Mouse (Mus musculus): ENCODE results near the gene Fam76a. TPM values are rescaled to one million over a fixed set of nuclear protein-coding genes. Genes with fewer than 3 reads are reported as not detected.
A peak's percentile ranks its signal among the peaks of the same experiment; 100 is the strongest.

Gene Fam76a
- polyA plus RNA-seq, 1 experiment from 2014 or later = 43.0 TPM

DNA sequence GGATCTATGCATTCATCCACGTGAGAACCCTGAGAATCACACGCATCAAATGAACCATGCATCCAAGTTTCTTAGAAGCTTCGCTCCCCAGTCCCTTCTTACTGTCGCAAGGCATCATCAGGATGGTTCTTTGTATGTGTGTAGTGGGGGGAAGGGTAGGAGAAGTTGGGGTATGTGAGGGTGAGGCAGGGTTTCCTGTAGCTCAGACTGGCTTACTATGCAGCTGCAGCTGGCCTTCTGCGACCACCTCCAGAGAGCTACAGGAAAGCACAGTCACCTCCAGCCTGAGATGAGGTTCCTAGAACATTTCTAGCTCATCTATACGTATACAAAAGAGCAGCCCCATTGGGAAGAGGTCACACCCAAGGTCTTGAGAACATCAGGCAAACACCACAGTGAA lies 10.2 kb downstream of the Fam76a start:
- H3K4me2 ChIP-seq = no peak overlapping the region
- H3K4me3 ChIP-seq (ENCODE audit: low read depth, low read length) = no peak overlapping the region
- peaks cover 78% of the 10 kb centered on the region for H3K36me3 ChIP-seq (ENCODE audit: insufficient read depth)
- H3K27me3 ChIP-seq (ENCODE audit: insufficient read depth, low read length) = no peaks in the 10 kb centered on the region
- no peak for TF ChIP-seq CTCF (IDR thresholded peaks at IDR 0.05; ENCODE audit: low read depth)
- H3K27ac ChIP-seq (ENCODE audit: low read depth) = no peak overlapping the region
- no peak for ATAC-seq (ENCODE audit: insufficient read depth)
- no peak for DNase-seq
- 86% methylated on average over 6 of the region's 6 CpGs for WGBS
- H3K4me1 ChIP-seq (ENCODE audit: insufficient read depth) = no peaks in the 10 kb centered on the region
- H3K9ac ChIP-seq = no peak overlapping the region
- no peaks in the 10 kb centered on the region for H3K9me3 ChIP-seq (ENCODE audit: low read depth, low read length)

DNA sequence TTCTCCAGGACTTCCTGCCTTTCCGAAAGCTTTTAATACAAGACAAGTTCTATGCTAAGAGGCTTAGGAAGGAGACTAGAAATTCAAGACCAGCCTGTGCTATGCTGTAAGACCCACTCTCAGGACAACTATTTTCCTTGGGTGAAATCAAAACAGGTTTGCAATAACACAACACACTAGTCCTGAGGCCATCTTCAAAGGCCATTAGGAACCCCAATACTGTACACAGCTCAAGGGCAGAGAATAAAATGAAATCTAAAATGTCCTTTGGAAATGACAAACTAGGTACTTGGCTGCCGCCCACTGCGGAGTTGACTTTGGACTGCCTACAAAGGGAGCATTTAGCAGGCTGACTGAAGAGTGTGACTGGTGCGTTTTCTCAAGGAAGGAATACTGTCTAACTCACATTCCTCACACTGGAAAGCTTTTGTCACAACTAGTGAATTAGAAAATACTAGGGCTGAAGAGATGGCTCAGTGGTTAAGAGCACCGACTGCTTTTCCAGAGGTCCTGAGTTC lies 16.5 kb downstream of the Fam76a start:
- 90% methylated on average over 5 of the region's 5 CpGs for WGBS
- no peaks in the 10 kb centered on the region for H3K4me1 ChIP-seq (ENCODE audit: insufficient read depth)
- H3K36me3 ChIP-seq (ENCODE audit: insufficient read depth) = peaks cover 48% of the 10 kb centered on the region
- H3K27ac ChIP-seq (ENCODE audit: low read depth) = peak overlapping the region; percentile 37; the same call in 1 of the 2 replicates
- no peaks in the 10 kb centered on the region for H3K9me3 ChIP-seq (ENCODE audit: low read depth, low read length)
- H3K27me3 ChIP-seq (ENCODE audit: insufficient read depth, low read length) = no peaks in the 10 kb centered on the region
- no peak overlapping the region for H3K4me3 ChIP-seq (ENCODE audit: low read depth, low read length)
- TF ChIP-seq CTCF (IDR thresholded peaks at IDR 0.05; ENCODE audit: low read depth) = no peak
- no peak for ATAC-seq (ENCODE audit: insufficient read depth)
- no peak for DNase-seq
- no peak overlapping the region for H3K9ac ChIP-seq
- no peak overlapping the region for H3K4me2 ChIP-seq

DNA sequence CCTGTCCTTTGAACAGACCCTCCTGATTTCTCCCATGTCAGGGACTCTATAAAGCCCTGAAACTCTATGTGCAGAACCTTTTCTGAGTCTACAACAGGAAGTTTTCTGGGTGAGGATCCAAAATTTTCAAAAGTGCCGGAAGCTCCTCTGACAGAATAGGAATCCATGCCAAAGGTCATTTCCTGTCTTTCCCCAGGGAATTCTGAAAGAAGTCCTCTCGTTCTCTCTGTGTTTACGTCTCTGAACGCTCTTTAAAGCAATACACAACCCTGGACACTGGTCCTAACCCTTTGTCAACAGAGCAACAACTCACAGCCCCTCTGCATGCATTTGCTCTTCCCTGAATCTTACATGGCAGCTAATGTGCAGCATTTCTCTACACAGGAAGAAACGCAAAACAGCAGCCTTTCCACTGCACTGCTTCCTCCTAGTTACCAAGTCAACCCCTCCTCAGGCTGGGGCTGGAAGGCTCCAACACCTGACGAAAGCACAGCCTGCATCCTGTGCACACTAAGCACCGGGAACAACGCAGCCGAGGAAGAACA lies 17.5 kb downstream of the Fam76a start:
- Histone ChIP-seq H3K9me3 (ENCODE audit: low read depth, low read length) (no peaks in the 10 kb centered on the region), H3K4me1 (ENCODE audit: insufficient read depth) (no peaks in the 10 kb centered on the region), H3K4me3 (ENCODE audit: low read depth, low read length) (no peak overlapping the region), H3K4me2 (no peak overlapping the region), H3K36me3 (ENCODE audit: insufficient read depth) (peaks cover 40% of the 10 kb centered on the region), H3K27me3 (ENCODE audit: insufficient read depth, low read length) (no peaks in the 10 kb centered on the region), H3K9ac (no peak overlapping the region), H3K27ac (ENCODE audit: low read depth) (peak overlapping the region; percentile 37)
- TF ChIP-seq CTCF (IDR thresholded peaks at IDR 0.05; ENCODE audit: low read depth) = no peak
- peak; percentile 83 for DNase-seq
- 51% methylated on average over 9 of the region's 9 CpGs for WGBS
- no peak for ATAC-seq (ENCODE audit: insufficient read depth)

DNA sequence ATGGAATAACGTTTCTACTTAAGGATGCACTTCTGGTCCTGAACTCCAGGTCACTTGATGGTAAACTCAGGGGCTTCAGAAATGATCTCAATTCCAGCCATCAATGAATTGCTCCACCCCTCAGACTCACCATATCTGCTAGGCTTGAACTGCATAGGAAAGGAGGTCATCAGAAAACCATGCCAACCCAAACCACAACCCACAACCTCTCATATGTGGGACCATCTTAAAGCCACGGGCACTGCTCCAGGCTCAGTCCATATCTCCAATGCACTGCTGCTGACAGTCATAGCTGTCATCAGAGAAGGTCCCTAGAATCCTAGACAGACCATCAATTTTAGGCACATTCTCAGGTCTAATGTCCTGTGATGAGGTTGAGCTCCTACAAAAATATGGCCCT lies 18.3 kb downstream of the Fam76a start:
- no peaks in the 10 kb centered on the region for H3K4me1 ChIP-seq (ENCODE audit: insufficient read depth)
- no peak for ATAC-seq (ENCODE audit: insufficient read depth)
- H3K36me3 ChIP-seq (ENCODE audit: insufficient read depth) = peaks cover 32% of the 10 kb centered on the region
- 86% methylated on average over 2 of the region's 2 CpGs for WGBS
- H3K9me3 ChIP-seq (ENCODE audit: low read depth, low read length) = no peaks in the 10 kb centered on the region
- H3K4me3 ChIP-seq (ENCODE audit: low read depth, low read length) = no peak overlapping the region
- no peak for TF ChIP-seq CTCF (IDR thresholded peaks at IDR 0.05; ENCODE audit: low read depth)
- H3K27ac ChIP-seq (ENCODE audit: low read depth) = peak overlapping the region; percentile 37; the same call in 1 of the 2 replicates
- H3K4me2 ChIP-seq = no peak overlapping the region
- H3K27me3 ChIP-seq (ENCODE audit: insufficient read depth, low read length) = no peaks in the 10 kb centered on the region
- no peak for DNase-seq
- no peak overlapping the region for H3K9ac ChIP-seq

- 83% methylated on average over 9 of the region's 9 CpGs for WGBS
- H3K9me3 ChIP-seq (ENCODE audit: low read depth, low read length) = no peaks in the 10 kb centered on the region
- H3K27ac ChIP-seq (ENCODE audit: low read depth) = no peak overlapping the region
- H3K4me2 ChIP-seq = no peak overlapping the region
- DNase-seq (no peak), ATAC-seq (ENCODE audit: insufficient read depth) (no peak)
- no peak overlapping the region for H3K4me3 ChIP-seq (ENCODE audit: low read depth, low read length)
- H3K36me3 ChIP-seq (ENCODE audit: insufficient read depth) = peaks cover 19% of the 10 kb centered on the region
- no peaks in the 10 kb centered on the region for H3K4me1 ChIP-seq (ENCODE audit: insufficient read depth)
- no peak for TF ChIP-seq CTCF (IDR thresholded peaks at IDR 0.05; ENCODE audit: low read depth)
- no peaks in the 10 kb centered on the region for H3K27me3 ChIP-seq (ENCODE audit: insufficient read depth, low read length)
- no peak overlapping the region for H3K9ac ChIP-seq
Measured at GRCm38 (mm10) chr4:132898197-132898596, 24.2 kb downstream of the Fam76a start.

GRCm38 (mm10) chr4:132894402-132894801 lies 28.0 kb downstream of the Fam76a start:
- Histone ChIP-seq H3K4me1 (ENCODE audit: insufficient read depth) (no peaks in the 10 kb centered on the region), H3K36me3 (ENCODE audit: insufficient read depth) (no peaks in the 10 kb centered on the region), H3K4me3 (ENCODE audit: low read depth, low read length) (no peak overlapping the region), H3K4me2 (no peak overlapping the region), H3K9ac (no peak overlapping the region), H3K27me3 (ENCODE audit: insufficient read depth, low read length) (no peaks in the 10 kb centered on the region), H3K27ac (ENCODE audit: low read depth) (no peak overlapping the region), H3K9me3 (ENCODE audit: low read depth, low read length) (no peaks in the 10 kb centered on the region)
- ATAC-seq (ENCODE audit: insufficient read depth) = no peak
- 9% methylated on average over 7 of the region's 7 CpGs for WGBS
- no peak for TF ChIP-seq CTCF (IDR thresholded peaks at IDR 0.05; ENCODE audit: low read depth)
- no peak for DNase-seq

- H3K9ac ChIP-seq = peak overlapping the region; percentile 91
- DNase-seq (no peak), ATAC-seq (ENCODE audit: insufficient read depth) (peak; percentile 53)
- H3K27me3 ChIP-seq (ENCODE audit: insufficient read depth, low read length) = no peaks in the 10 kb centered on the region
- H3K4me1 ChIP-seq (ENCODE audit: insufficient read depth) = 0 out of 2 replicates have a peak, but pooled peaks cover 5% of the 10 kb centered on the region
- peak overlapping the region; percentile 83 for H3K27ac ChIP-seq (ENCODE audit: low read depth)
- TF ChIP-seq CTCF (IDR thresholded peaks at IDR 0.05; ENCODE audit: low read depth) = no peak
- peak overlapping the region; percentile 90 for H3K4me2 ChIP-seq
- peak overlapping the region; percentile 95 for H3K4me3 ChIP-seq (ENCODE audit: low read depth, low read length)
- 6% methylated on average over 9 of the region's 9 CpGs for WGBS
- peaks cover 13% of the 10 kb centered on the region for H3K36me3 ChIP-seq (ENCODE audit: insufficient read depth)
- no peaks in the 10 kb centered on the region for H3K9me3 ChIP-seq (ENCODE audit: low read depth, low read length)
Measured at GRCm38 (mm10) chr4:132884844-132885374, 37.4 kb downstream of the Fam76a start.
